Mouse (Mus musculus) limb, embryonic 14.5 days (tissue): ENCODE measurements around the gene Mthfd2. TPM values are rescaled to one million over a fixed set of nuclear protein-coding genes. Genes with fewer than 3 reads are reported as not detected.

ENCODE experiments used
- ATAC-seq: fragments of 200-750 bp; cut with Nextera tagmentation; 2 replicates; pipeline ENCODE4 v1.8.0; 2017; ENCODE audit warnings: low read depth, moderate number of reproducible peaks, moderate TSS enrichment; ENCODE audit not compliant: low FRiP score
- DNase-seq: peaks from one replicate; pipeline ENCODE4 v3.0.0-alpha.2; 2015; ENCODE audit warnings: low spot score
- H3K27ac ChIP-seq: fragments of 300-500 bp; sonication (generic); replicated peaks from 2 replicates; pipeline ENCODE4 v1.5.1; 2014; ENCODE audit warnings: low read depth, mild to moderate bottlenecking, low read length, moderate library complexity, mixed read lengths
- H3K27me3 ChIP-seq: fragments of 300-500 bp; sonication (generic); 2 replicates; pipeline ENCODE4 v1.6.1; 2014; ENCODE audit warnings: low read length, mixed read lengths; ENCODE audit not compliant: control insufficient read depth, insufficient read depth
- H3K36me3 ChIP-seq: fragments of 300-500 bp; sonication (generic); 2 replicates; pipeline ENCODE4 v1.6.1; 2014; ENCODE audit warnings: mild to moderate bottlenecking, low read length, moderate library complexity, mixed read lengths; ENCODE audit not compliant: control insufficient read depth, insufficient read depth
- H3K4me1 ChIP-seq: fragments of 300-500 bp; sonication (generic); 2 replicates; pipeline ENCODE4 v1.6.1; 2014; ENCODE audit warnings: antibody characterized with exemption, low read length, mixed read lengths; ENCODE audit not compliant: control insufficient read depth, insufficient read depth
- H3K4me2 ChIP-seq: fragments of 300-500 bp; sonication (generic); replicated peaks from 2 replicates; pipeline ENCODE4 v1.6.1; 2014; ENCODE audit warnings: low read depth, mild to moderate bottlenecking, low read length, moderate library complexity; ENCODE audit not compliant: severe bottlenecking
- H3K4me3 ChIP-seq: fragments of 300-500 bp; sonication (generic); replicated peaks from 2 replicates; pipeline ENCODE4 v1.5.1; 2014; ENCODE audit warnings: low read length
- H3K9ac ChIP-seq: fragments of 300-500 bp; sonication (generic); 2 replicates; pipeline ENCODE4 v1.6.1; 2014; ENCODE audit warnings: mild to moderate bottlenecking, low read depth, low read length, moderate library complexity; ENCODE audit not compliant: severe bottlenecking
- H3K9me3 ChIP-seq: fragments of 300-500 bp; sonication (generic); 2 replicates; pipeline ENCODE4 v1.6.1; 2016; ENCODE audit warnings: low read length; ENCODE audit not compliant: control insufficient read depth
- POLR2A ChIP-seq: fragments of 200-500 bp; IDR thresholded peaks from 2 replicates; pipeline ENCODE4 v1.8.0; 2012; ENCODE audit warnings: inconsistent platforms, mild to moderate bottlenecking, moderate library complexity, borderline replicate concordance; ENCODE audit not compliant: insufficient read depth, insufficient read length; ENCODE audit errors: extremely low read depth
- WGBS: fragments of 180-500 bp; shearing (Covaris S2); extraction: QIAGEN DNeasy Blood & Tissue Kit; methylation state at CpG from one replicate; pipeline ENCODE4 v1.1.7; 2014; 5-methylcytosine and 5-hydroxymethylcytosine counted together
- polyA plus RNA-seq, 2 experiments: library from polyadenylated mRNA; depleted of rRNA in 1 of 2; stranded (reverse) in 1 of 2; unstranded in 1 of 2; fragments of >200 nt; fragmentation: Nextera tagmentation in 1 of 2; extraction: Ambion mirVana in 1 of 2; gene quantifications; 2 replicates each; pipeline versions ENCODE4 v1.2.1 to v1.2.3; 2012 to 2014

The Mthfd2 gene
- polyA plus RNA-seq, 2 experiments, result 27.3 to 38.5 TPM

- Histone ChIP-seq H3K27me3 (no peaks in the 10 kb centered on the region), H3K9me3 (no peaks in the 10 kb centered on the region), H3K36me3 (no peaks in the 10 kb centered on the region), H3K4me2 (no peak overlapping the region), H3K27ac (no peak overlapping the region), H3K4me3 (no peak overlapping the region), H3K4me1 (peaks cover 4% of the 10 kb centered on the region), H3K9ac (no peak overlapping the region)
- TF ChIP-seq POLR2A, result no peak
- DNase-seq, result no peak
- WGBS, result 73% methylated on average over 4 of the region's 4 CpGs
- no peak for ATAC-seq
Observed at GRCm38 (mm10) chr6:83265653-83266052, 60.1 kb downstream of the Mthfd2 start.

GRCm38 (mm10) chr6:83265253-83265652 lies 60.5 kb downstream of the Mthfd2 start:
- DNase-seq (no peak), ATAC-seq (no peak)
- Histone ChIP-seq H3K9me3 (no peaks in the 10 kb centered on the region), H3K4me1 (peaks cover 4% of the 10 kb centered on the region), H3K27ac (no peak overlapping the region), H3K27me3 (no peaks in the 10 kb centered on the region), H3K4me2 (no peak overlapping the region), H3K4me3 (no peak overlapping the region), H3K9ac (no peak overlapping the region), H3K36me3 (no peaks in the 10 kb centered on the region)
- TF ChIP-seq POLR2A, result no peak

- 80% methylated on average over 1 of the region's 1 CpGs for WGBS
- Histone ChIP-seq H3K36me3 (no peaks in the 10 kb centered on the region), H3K4me1 (peaks cover 4% of the 10 kb centered on the region), H3K4me3 (no peak overlapping the region), H3K27me3 (no peaks in the 10 kb centered on the region), H3K9me3 (no peaks in the 10 kb centered on the region), H3K27ac (no peak overlapping the region), H3K4me2 (no peak overlapping the region), H3K9ac (no peak overlapping the region)
- DNase-seq (no peak), ATAC-seq (no peak)
- TF ChIP-seq POLR2A, result no peak
Observed at GRCm38 (mm10) chr6:83264516-83264915, 61.2 kb downstream of the Mthfd2 start.

Other genes starting within 250 kb of the Mthfd2 start
- gene Pcgf1, start 248.0 kb downstream of the Mthfd2 start, polyA plus RNA-seq (2012; rRNA removed), result 41.8 and 49.8 TPM in 2 replicates
- gene Pcgf1, start 248.0 kb downstream of the Mthfd2 start, polyA plus RNA-seq (2014; fragmentation: Nextera tagmentation; extraction: Ambion mirVana), result 28.2 and 35.5 TPM in 2 replicates
- gene Lbx2, start 239.5 kb downstream of the Mthfd2 start, polyA plus RNA-seq (2012; rRNA removed), result 0.54 and 1.2 TPM in 2 replicates
- gene Lbx2, start 239.5 kb downstream of the Mthfd2 start, polyA plus RNA-seq (2014; fragmentation: Nextera tagmentation; extraction: Ambion mirVana), result 0.52 and 0.87 TPM in 2 replicates
- 5.2 and 8.7 TPM in 2 replicates for gene Ccdc142, start 224.3 kb downstream of the Mthfd2 start, polyA plus RNA-seq (2012; rRNA removed)
- 2.7 and 3.0 TPM in 2 replicates for gene Ccdc142, start 224.3 kb downstream of the Mthfd2 start, polyA plus RNA-seq (2014; fragmentation: Nextera tagmentation; extraction: Ambion mirVana)
- gene Gm42688, start 224.3 kb downstream of the Mthfd2 start, polyA plus RNA-seq (2012; rRNA removed), result 7.0 and 7.7 TPM in 2 replicates
- 2.5 and 4.5 TPM in 2 replicates for gene Gm42688, start 224.3 kb downstream of the Mthfd2 start, polyA plus RNA-seq (2014; fragmentation: Nextera tagmentation; extraction: Ambion mirVana)
- 101 and 112 TPM in 2 replicates for gene Mrpl53, start 216.9 kb downstream of the Mthfd2 start, polyA plus RNA-seq (2012; rRNA removed)
- 124 and 125 TPM in 2 replicates for gene Mrpl53, start 216.9 kb downstream of the Mthfd2 start, polyA plus RNA-seq (2014; fragmentation: Nextera tagmentation; extraction: Ambion mirVana)
- gene Mogs, start 210.4 kb downstream of the Mthfd2 start, polyA plus RNA-seq (2012; rRNA removed), result 95.2 and 116 TPM in 2 replicates
- 47.1 and 50.9 TPM in 2 replicates for gene Mogs, start 210.4 kb downstream of the Mthfd2 start, polyA plus RNA-seq (2014; fragmentation: Nextera tagmentation; extraction: Ambion mirVana)
- 191 and 267 TPM in 2 replicates for gene Wbp1, start 204.3 kb downstream of the Mthfd2 start, polyA plus RNA-seq (2012; rRNA removed)
- 83.0 and 104 TPM in 2 replicates for gene Wbp1, start 204.3 kb downstream of the Mthfd2 start, polyA plus RNA-seq (2014; fragmentation: Nextera tagmentation; extraction: Ambion mirVana)
- 35.9 and 36.8 TPM in 2 replicates for gene Ino80b, start 200.5 kb downstream of the Mthfd2 start, polyA plus RNA-seq (2012; rRNA removed)
- 14.7 and 14.9 TPM in 2 replicates for gene Ino80b, start 200.5 kb downstream of the Mthfd2 start, polyA plus RNA-seq (2014; fragmentation: Nextera tagmentation; extraction: Ambion mirVana)
- gene Rtkn, start 190.4 kb downstream of the Mthfd2 start, polyA plus RNA-seq (2012; rRNA removed), result 151 and 218 TPM in 2 replicates
- 40.7 and 46.2 TPM in 2 replicates for gene Rtkn, start 190.4 kb downstream of the Mthfd2 start, polyA plus RNA-seq (2014; fragmentation: Nextera tagmentation; extraction: Ambion mirVana)
- gene Wdr54, start 169.5 kb downstream of the Mthfd2 start, polyA plus RNA-seq (2012; rRNA removed), result 13.1 and 17.9 TPM in 2 replicates
- gene Wdr54, start 169.5 kb downstream of the Mthfd2 start, polyA plus RNA-seq (2014; fragmentation: Nextera tagmentation; extraction: Ambion mirVana), result 5.5 and 7.3 TPM in 2 replicates
- 0.21 and 0.26 TPM in 2 replicates for gene 1700003E16Rik, start 169.5 kb downstream of the Mthfd2 start, polyA plus RNA-seq (2012; rRNA removed)
- 1.7 and 1.9 TPM in 2 replicates for gene 1700003E16Rik, start 169.5 kb downstream of the Mthfd2 start, polyA plus RNA-seq (2014; fragmentation: Nextera tagmentation; extraction: Ambion mirVana)
- gene Dctn1, start 160.0 kb downstream of the Mthfd2 start, polyA plus RNA-seq (2012; rRNA removed), result 128 and 140 TPM in 2 replicates
- 82.0 and 89.0 TPM in 2 replicates for gene Dctn1, start 160.0 kb downstream of the Mthfd2 start, polyA plus RNA-seq (2014; fragmentation: Nextera tagmentation; extraction: Ambion mirVana)
- gene Slc4a5, start 106.1 kb downstream of the Mthfd2 start, polyA plus RNA-seq (2012; rRNA removed), result 0.13 and 0.18 TPM in 2 replicates
- gene Slc4a5, start 106.1 kb downstream of the Mthfd2 start, polyA plus RNA-seq (2014; fragmentation: Nextera tagmentation; extraction: Ambion mirVana), result 0.25 TPM in 1 of 2 replicates, not detected in the other
- 50.4 and 52.3 TPM in 2 replicates for gene Mob1a, start 108 bp upstream of the Mthfd2 start, polyA plus RNA-seq (2012; rRNA removed)
- gene Mob1a, start 108 bp upstream of the Mthfd2 start, polyA plus RNA-seq (2014; fragmentation: Nextera tagmentation; extraction: Ambion mirVana), result 75.8 and 77.9 TPM in 2 replicates
- gene Bola3, start 23.2 kb upstream of the Mthfd2 start, polyA plus RNA-seq (2012; rRNA removed), result 26.7 and 55.1 TPM in 2 replicates
- 116 and 129 TPM in 2 replicates for gene Bola3, start 23.2 kb upstream of the Mthfd2 start, polyA plus RNA-seq (2014; fragmentation: Nextera tagmentation; extraction: Ambion mirVana)
- 21.1 and 24.9 TPM in 2 replicates for gene Tet3, start 133.2 kb upstream of the Mthfd2 start, polyA plus RNA-seq (2012; rRNA removed)
- 44.3 and 49.0 TPM in 2 replicates for gene Tet3, start 133.2 kb upstream of the Mthfd2 start, polyA plus RNA-seq (2014; fragmentation: Nextera tagmentation; extraction: Ambion mirVana)
- gene Dguok, start 181.1 kb upstream of the Mthfd2 start, polyA plus RNA-seq (2012; rRNA removed), result 89.0 and 104 TPM in 2 replicates
- 77.0 and 87.0 TPM in 2 replicates for gene Dguok, start 181.1 kb upstream of the Mthfd2 start, polyA plus RNA-seq (2014; fragmentation: Nextera tagmentation; extraction: Ambion mirVana)
- gene Actg2, start 210.4 kb upstream of the Mthfd2 start, polyA plus RNA-seq (2012; rRNA removed), result 5.1 and 5.3 TPM in 2 replicates
- gene Actg2, start 210.4 kb upstream of the Mthfd2 start, polyA plus RNA-seq (2014; fragmentation: Nextera tagmentation; extraction: Ambion mirVana), result 5.5 and 5.6 TPM in 2 replicates
- 20.3 and 21.3 TPM in 2 replicates for gene Stambp, start 246.8 kb upstream of the Mthfd2 start, polyA plus RNA-seq (2012; rRNA removed)
- 27.9 and 30.2 TPM in 2 replicates for gene Stambp, start 246.8 kb upstream of the Mthfd2 start, polyA plus RNA-seq (2014; fragmentation: Nextera tagmentation; extraction: Ambion mirVana)